Mouse (Mus musculus) heart, adult 2 months (tissue): ENCODE data around the gene Fam124b. TPM values are rescaled to one million over a fixed set of nuclear protein-coding genes. Genes with fewer than 3 reads are reported as not detected.

Experiments used
- DNase-seq, 2 experiments: peaks; one replicate each; pipeline ENCODE4 v3.0.0; 2021
- H3K27ac ChIP-seq: fragments of 200-600 bp; 2 replicates; pipeline ENCODE4 v1.8.1; 2022
- H3K27me3 ChIP-seq: fragments of 200-500 bp; 2 replicates; pipeline ENCODE4 v1.6.1; 2012; ENCODE audit warnings: mild to moderate bottlenecking, low read length, inconsistent platforms, mixed read lengths; ENCODE audit not compliant: control insufficient read depth, insufficient read depth
- H3K36me3 ChIP-seq: fragments of 200-500 bp; 2 replicates; pipeline ENCODE4 v1.6.1; 2012; ENCODE audit warnings: low read length, inconsistent platforms; ENCODE audit not compliant: control insufficient read depth, insufficient read depth
- H3K4me1 ChIP-seq: fragments of 200-500 bp; 2 replicates; pipeline ENCODE4 v1.6.1; 2011; ENCODE audit warnings: low read length; ENCODE audit not compliant: control insufficient read depth, insufficient read depth
- H3K4me3 ChIP-seq: fragments of 200-600 bp; 2 replicates; pipeline ENCODE4 v1.8.1; 2022
- H3K79me2 ChIP-seq: fragments of 200-500 bp; replicated peaks from 2 replicates; pipeline ENCODE4 v1.6.1; 2012; ENCODE audit warnings: mild to moderate bottlenecking, inconsistent platforms, low read length, moderate library complexity, mixed read lengths; ENCODE audit not compliant: control insufficient read depth, insufficient read depth
- H3K9ac ChIP-seq: fragments of 200-500 bp; 2 replicates; pipeline ENCODE4 v1.6.1; 2012; ENCODE audit warnings: low read depth, mild to moderate bottlenecking, control low read depth, inconsistent platforms, low read length, mixed read lengths
- CTCF ChIP-seq: fragments of 200-600 bp; IDR thresholded peaks from 2 replicates; pipeline ENCODE4 v1.8.1; 2022; ENCODE audit warnings: antibody characterized with exemption, mild to moderate bottlenecking, moderate library complexity
- EP300 ChIP-seq: fragments of 200-500 bp; IDR thresholded peaks from 2 replicates; pipeline ENCODE4 v1.6.1; 2011; ENCODE audit warnings: low read depth, low read length, control low read depth; ENCODE audit not compliant: insufficient read depth
- POLR2A ChIP-seq: fragments of 200-500 bp; IDR thresholded peaks from 2 replicates; pipeline ENCODE4 v1.6.1; 2011; ENCODE audit warnings: mild to moderate bottlenecking, low read depth, low read length, control low read depth; ENCODE audit not compliant: insufficient read depth
- WGBS: fragments of 180-500 bp; shearing (Covaris S2); methylation state at CpG from one replicate; pipeline ENCODE4 v1.1.7; 2018; 5-methylcytosine and 5-hydroxymethylcytosine counted together
- intact Hi-C: fragments of 180-260 bp; cut with DNase I; formaldehyde crosslinking; loops from one replicate; pipeline ENCODE4 v1.15.1; 2025
- polyA plus RNA-seq: library from polyadenylated mRNA; depleted of rRNA; stranded (reverse); fragments of >200 nt; gene quantifications from 2 replicates; pipeline ENCODE4 v1.2.3, GENCODE M21; 2012; rRNA removed
- total RNA-seq, 2 experiments: library from RNA; stranded (reverse); gene quantifications; 2 replicates each; pipeline ENCODE4 v1.2.3; 2021

Gene Fam124b
- total and polyA plus RNA-seq, 3 experiments, result 0.68 to 2.9 (median 0.78) TPM

DNA sequence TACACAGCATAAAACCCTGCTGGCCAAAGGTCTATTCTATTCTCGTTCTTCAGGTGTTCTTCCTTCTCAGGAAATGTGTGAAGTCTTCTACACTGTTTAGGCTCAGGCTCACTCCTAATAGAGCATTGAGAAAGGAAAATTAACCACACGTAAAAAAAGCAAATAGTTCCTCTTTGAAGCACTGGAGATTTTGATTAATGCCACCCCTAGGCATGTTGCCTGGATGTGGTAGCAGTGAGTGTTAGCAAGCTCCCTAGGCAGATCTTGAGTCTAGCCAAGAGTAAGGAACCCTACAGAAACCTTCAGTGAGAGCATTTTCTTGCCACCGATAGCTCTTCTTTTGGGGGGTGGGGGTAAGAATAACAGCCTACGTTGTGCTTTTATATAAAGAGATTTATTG is 51.7 kb downstream of the Fam124b start:
- WGBS, result 77% methylated on average over 4 of the region's 4 CpGs
- H3K36me3 ChIP-seq, result no peaks in the 10 kb centered on the region
- H3K4me3 ChIP-seq, result no peak overlapping the region
- no peaks in the 10 kb centered on the region for H3K27me3 ChIP-seq
- TF ChIP-seq POLR2A (no peak), CTCF (no peak), EP300 (no peak)
- DNase-seq, result no peak
- intact Hi-C loops, result no loop called here
- no peaks in the 10 kb centered on the region for H3K79me2 ChIP-seq
- no peak overlapping the region for H3K9ac ChIP-seq
- H3K27ac ChIP-seq, result no peak overlapping the region
- no peaks in the 10 kb centered on the region for H3K4me1 ChIP-seq

DNA sequence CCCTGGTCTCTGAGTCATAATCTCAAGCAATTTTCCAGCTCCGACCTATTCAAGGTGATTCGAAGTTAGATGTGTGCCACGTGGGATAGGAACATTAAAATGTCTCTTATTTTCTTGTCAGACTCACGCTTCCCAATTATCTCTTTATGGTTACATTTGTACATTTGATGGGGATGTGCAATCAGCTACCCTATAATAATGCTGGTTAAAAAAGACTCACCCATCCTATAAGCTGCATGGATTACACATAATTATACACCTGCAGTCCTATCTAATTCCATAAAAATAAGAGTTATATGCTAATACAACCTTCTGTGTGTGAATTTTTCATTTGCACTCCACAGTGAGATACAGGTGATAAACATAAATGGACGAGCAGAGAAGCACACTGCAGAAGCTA is 52.9 kb downstream of the Fam124b start:
- WGBS, result 76% methylated on average over 5 of the region's 5 CpGs
- H3K36me3 ChIP-seq, result no peaks in the 10 kb centered on the region
- no peaks in the 10 kb centered on the region for H3K79me2 ChIP-seq
- H3K27ac ChIP-seq, result no peak overlapping the region
- no peak for DNase-seq
- H3K27me3 ChIP-seq, result no peaks in the 10 kb centered on the region
- intact Hi-C loops, result no loop called here
- H3K9ac ChIP-seq, result no peak overlapping the region
- H3K4me1 ChIP-seq, result no peaks in the 10 kb centered on the region
- TF ChIP-seq POLR2A, result no peak
- TF ChIP-seq CTCF, result no peak
- TF ChIP-seq EP300, result no peak
- H3K4me3 ChIP-seq, result no peak overlapping the region

DNA sequence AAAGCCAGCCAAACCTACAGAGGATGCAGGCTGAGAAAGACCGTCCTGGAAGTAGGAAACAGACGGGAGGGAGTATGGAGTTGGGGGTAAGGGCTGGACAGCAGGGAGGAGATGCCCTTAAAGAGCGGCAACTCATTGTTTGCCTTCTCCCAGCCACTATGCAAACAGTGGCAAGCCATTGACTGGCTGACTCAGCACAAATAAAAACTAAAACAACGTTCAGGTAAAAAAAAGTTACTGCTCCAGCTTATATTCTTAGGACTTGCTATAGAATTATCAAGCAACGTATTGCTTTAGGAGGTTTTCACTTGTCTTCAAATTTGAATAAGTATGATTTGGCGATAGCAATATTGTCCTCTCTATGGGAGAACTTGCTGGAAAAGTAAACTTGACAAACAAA is 55.3 kb downstream of the Fam124b start:
- no peak for DNase-seq
- no peaks in the 10 kb centered on the region for H3K27me3 ChIP-seq
- no peak overlapping the region for H3K27ac ChIP-seq
- no peaks in the 10 kb centered on the region for H3K4me1 ChIP-seq
- no peak for TF ChIP-seq CTCF
- TF ChIP-seq EP300, result no peak
- no peak for TF ChIP-seq POLR2A
- H3K36me3 ChIP-seq, result no peaks in the 10 kb centered on the region
- WGBS, result 59% methylated on average over 6 of the region's 6 CpGs
- intact Hi-C loops, result no loop called here
- no peaks in the 10 kb centered on the region for H3K79me2 ChIP-seq
- H3K4me3 ChIP-seq, result no peak overlapping the region
- no peak overlapping the region for H3K9ac ChIP-seq

DNA sequence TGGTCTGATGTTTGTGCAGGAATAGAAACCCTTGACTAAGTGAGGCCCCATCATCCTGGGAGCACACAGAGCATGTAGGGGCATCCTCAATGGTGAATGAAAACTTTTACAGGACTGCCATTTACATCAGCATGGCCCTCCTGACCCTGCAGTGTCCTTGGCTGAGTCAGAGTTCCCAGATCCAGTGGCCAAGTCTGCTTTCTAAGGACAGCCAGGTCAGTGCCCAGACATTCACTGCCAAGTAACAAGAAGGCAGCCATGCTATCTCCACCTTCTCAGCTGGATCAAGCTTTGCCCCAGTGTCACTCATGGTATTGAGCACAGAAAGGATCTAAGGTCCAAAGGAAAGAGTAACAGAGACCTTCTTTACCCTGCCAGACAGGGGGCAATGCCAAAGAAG is 58.7 kb downstream of the Fam124b start:
- H3K36me3 ChIP-seq, result no peaks in the 10 kb centered on the region
- TF ChIP-seq CTCF (no peak), EP300 (no peak), POLR2A (no peak)
- H3K27me3 ChIP-seq, result no peaks in the 10 kb centered on the region
- H3K4me3 ChIP-seq, result no peak overlapping the region
- intact Hi-C loops, result no loop called here
- H3K9ac ChIP-seq, result no peak overlapping the region
- H3K79me2 ChIP-seq, result no peaks in the 10 kb centered on the region
- no peaks in the 10 kb centered on the region for H3K4me1 ChIP-seq
- H3K27ac ChIP-seq, result no peak overlapping the region
- DNase-seq, result no peak

DNA sequence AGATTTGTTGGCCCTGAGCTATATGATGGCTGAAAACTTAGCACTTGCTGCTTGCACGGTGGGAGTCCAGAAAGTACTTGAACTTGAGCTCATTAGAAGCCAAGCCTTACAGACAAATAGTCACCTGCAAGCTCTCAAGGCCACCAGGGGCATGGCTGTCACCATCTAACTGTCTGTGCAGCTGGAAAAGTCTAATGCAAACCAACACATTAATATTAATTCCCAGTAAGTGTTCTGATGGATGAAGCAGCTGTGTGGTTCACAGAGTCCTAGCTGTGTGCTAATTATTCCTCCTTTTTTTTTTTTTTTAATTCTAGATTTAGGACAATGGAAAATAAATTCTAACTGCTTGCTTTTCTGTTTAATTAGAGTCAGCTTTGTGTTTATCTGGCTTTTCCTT is 63.4 kb downstream of the Fam124b start:
- Histone ChIP-seq H3K4me3 (no peak overlapping the region), H3K4me1 (no peaks in the 10 kb centered on the region), H3K36me3 (no peaks in the 10 kb centered on the region), H3K9ac (no peak overlapping the region), H3K27me3 (no peaks in the 10 kb centered on the region), H3K27ac (no peak overlapping the region), H3K79me2 (no peaks in the 10 kb centered on the region)
- no peak for TF ChIP-seq POLR2A
- no peak for TF ChIP-seq CTCF
- TF ChIP-seq EP300, result no peak
- WGBS, result 59% methylated on average over 1 of the region's 1 CpGs
- intact Hi-C loops, result no loop called here
- no peak for DNase-seq

DNA sequence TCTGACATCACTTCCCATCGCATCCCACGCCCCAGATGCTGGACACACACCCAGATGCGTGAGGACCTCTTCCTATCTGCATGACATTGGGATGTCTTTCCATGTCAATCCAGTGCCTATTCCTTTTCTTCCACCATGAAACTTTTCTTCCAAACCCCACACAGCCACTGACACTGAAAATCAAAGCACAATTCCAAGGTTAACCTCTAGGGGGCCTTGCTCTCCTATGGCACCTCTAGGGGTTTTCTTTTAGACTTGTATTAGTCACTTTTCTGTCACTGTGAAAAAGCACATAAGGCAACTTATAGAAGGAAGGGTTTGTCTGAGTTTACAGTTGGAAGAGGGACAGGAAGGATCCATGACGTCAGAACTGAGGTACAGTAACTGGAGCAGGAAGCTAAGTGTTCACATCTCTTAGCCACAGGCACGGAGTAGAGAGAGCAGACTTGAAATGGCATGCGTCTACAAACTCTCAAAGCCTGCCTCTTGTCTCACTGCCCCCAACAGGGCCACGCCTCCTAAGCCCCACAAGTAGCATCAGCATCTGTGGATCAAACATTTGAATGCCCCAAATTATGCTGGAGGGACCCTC is 65.1 kb downstream of the Fam124b start:
- WGBS, result 67% methylated on average over 7 of the region's 7 CpGs
- H3K79me2 ChIP-seq, result no peaks in the 10 kb centered on the region
- H3K27me3 ChIP-seq, result no peaks in the 10 kb centered on the region
- DNase-seq, result no peak
- intact Hi-C loops, result no loop called here
- H3K27ac ChIP-seq, result no peak overlapping the region
- no peaks in the 10 kb centered on the region for H3K4me1 ChIP-seq
- TF ChIP-seq CTCF (0 out of 2 replicates have a peak, but pooled peaks have one; percentile 2), POLR2A (no peak), EP300 (no peak)
- H3K36me3 ChIP-seq, result no peaks in the 10 kb centered on the region
- no peak overlapping the region for H3K4me3 ChIP-seq
- H3K9ac ChIP-seq, result no peak overlapping the region

DNA sequence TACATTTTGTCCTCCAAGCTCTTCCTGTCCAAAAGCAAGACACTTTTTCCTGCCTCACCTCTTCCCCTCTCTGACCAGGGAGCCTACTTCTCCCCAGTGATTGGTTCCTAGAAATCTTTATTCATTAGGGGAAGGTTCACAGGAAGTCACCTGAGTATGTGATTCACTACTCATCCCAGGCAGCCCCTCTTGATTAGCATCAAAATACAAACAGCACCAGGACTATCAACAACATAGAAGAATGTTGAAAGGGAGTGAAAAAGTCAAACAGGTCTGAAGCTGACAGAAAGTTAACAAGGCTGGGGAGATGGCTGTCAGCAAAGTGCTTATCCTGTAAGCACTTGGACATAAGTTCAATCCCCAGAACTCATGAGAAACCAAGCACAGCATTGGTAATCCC is 67.6 kb downstream of the Fam124b start:
- no peak overlapping the region for H3K9ac ChIP-seq
- H3K79me2 ChIP-seq, result no peaks in the 10 kb centered on the region
- no peak overlapping the region for H3K27ac ChIP-seq
- DNase-seq, result no peak
- no peak overlapping the region for H3K4me3 ChIP-seq
- intact Hi-C loops, result no loop called here
- no peaks in the 10 kb centered on the region for H3K36me3 ChIP-seq
- TF ChIP-seq POLR2A (no peak), EP300 (no peak), CTCF (no peak)
- no peaks in the 10 kb centered on the region for H3K27me3 ChIP-seq
- no peaks in the 10 kb centered on the region for H3K4me1 ChIP-seq

Other genes starting within 250 kb of the Fam124b start
- gene Cul3, start 122.0 kb upstream of the Fam124b start, total RNA-seq, result 100 to 1,000 TPM; 115 to 144 TPM
- gene Cul3, start 122.0 kb upstream of the Fam124b start, polyA plus RNA-seq, result 19.4 and 52.7 TPM in 2 replicates
- gene Gm45261, start 243.0 kb upstream of the Fam124b start, total RNA-seq, result not detected
- gene Gm45261, start 243.0 kb upstream of the Fam124b start, polyA plus RNA-seq, result not detected in 2 replicates